In the genomic region with DNA sequence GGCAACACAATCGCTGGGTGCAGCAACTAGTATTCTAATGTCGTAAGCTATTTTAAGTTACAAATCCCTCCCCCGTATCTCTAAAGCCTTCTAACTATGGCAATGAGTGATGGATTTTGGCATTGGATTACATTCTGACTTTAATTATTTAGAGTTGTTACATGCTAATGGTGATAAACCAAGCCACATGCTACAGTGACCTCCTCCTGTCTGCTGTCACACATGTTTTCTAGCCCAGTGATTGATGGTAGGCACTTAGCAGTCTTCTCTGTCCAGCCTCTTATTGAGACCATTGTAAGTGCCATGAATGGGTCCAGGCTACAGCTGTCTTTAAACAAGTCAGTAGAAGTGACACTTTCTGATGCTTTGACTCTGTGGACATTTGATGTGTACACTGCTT, we compare ENCODE assay signal across 25 mouse cellular contexts.
A peak's percentile ranks its signal among the peaks of the same experiment; 100 is the strongest.
DNase-seq lines count a peak whose midpoint lies in the region; ATAC-seq and TF ChIP-seq lines count a peak whose summit lies in the region.
"Had no signal": no experiment of that assay in that cellular context is flagged by ENCODE, and none has a peak within 500 bp of the region (broad histone marks: within the 10 kb centered on the region; RNA-seq: fewer than 3 reads in every experiment).

No protein-coding gene starts in this region.

- no peak for DNase-seq in hindbrain, postnatal 0 days (ENCODE audit: low spot score)
- no peak for DNase-seq in neural tube, embryonic 11.5 days (ENCODE audit: low spot score)
- DNase-seq in mesoderm, embryonic 11.5 days (ENCODE audit: low read depth, low spot score): peak; percentile 48
- no peak for DNase-seq in forebrain, embryonic 11.5 days (ENCODE audit: low spot score)
- no peak for DNase-seq in heart, postnatal 14 days
- DNase-seq: adrenal gland, postnatal 14 days; cerebellum, adult 11 months; cerebellum, adult 9-11 months; gastrocnemius, postnatal 25 days; heart, adult 11 months; heart, postnatal 4 days; kidney, adult 11 months; kidney, postnatal 4 days; thymus, postnatal 14 days had no signal

- H3K27ac ChIP-seq in hindbrain, embryonic 12.5 days: no peak overlapping the region
- H3K27ac ChIP-seq in hindbrain, postnatal 0 days: no peak overlapping the region
- H3K27ac ChIP-seq in neural tube, embryonic 11.5 days (ENCODE audit: low read depth, low read length): no peak overlapping the region
- no peak overlapping the region for H3K27ac ChIP-seq in neural tube, embryonic 15.5 days (replicated peaks)
- no peak overlapping the region for H3K27ac ChIP-seq in forebrain, embryonic 11.5 days (ENCODE audit: low read depth, low read length)
- H3K27ac ChIP-seq: limb, embryonic 13.5 days; lung, embryonic 15.5 days had no signal

- H3K27me3 ChIP-seq in hindbrain, embryonic 12.5 days: no peaks in the 10 kb centered on the region
- no peaks in the 10 kb centered on the region for H3K27me3 ChIP-seq in hindbrain, postnatal 0 days (ENCODE audit: insufficient read depth, low read length)
- H3K27me3 ChIP-seq in neural tube, embryonic 11.5 days (ENCODE audit: control insufficient read depth, insufficient read depth, low read length): no peaks in the 10 kb centered on the region
- no peaks in the 10 kb centered on the region for H3K27me3 ChIP-seq in neural tube, embryonic 15.5 days (replicated peaks)
- no peaks in the 10 kb centered on the region for H3K27me3 ChIP-seq in forebrain, embryonic 11.5 days (ENCODE audit: control insufficient read depth, insufficient read depth, low read length)
- H3K27me3 ChIP-seq: limb, embryonic 13.5 days; lung, embryonic 15.5 days had no signal

- ATAC-seq in hindbrain, embryonic 12.5 days (ENCODE audit: low FRiP score): peak; percentile 71; the same call in 1 of the 2 replicates
- ATAC-seq in hindbrain, postnatal 0 days: no peak
- ATAC-seq in neural tube, embryonic 11.5 days (ENCODE audit: insufficient read depth, low FRiP score, low TSS enrichment): peak; percentile 85
- ATAC-seq in neural tube, embryonic 15.5 days (ENCODE audit: low FRiP score): no peak
- ATAC-seq in forebrain, embryonic 11.5 days (replicated peaks; ENCODE audit: low FRiP score): no peak
- ATAC-seq: CD4-positive, CD25-positive, alpha-beta regulatory T cell, adult 4 months; forebrain, embryonic 14.5 days; inflammation-experienced regulatory T-cells, adult 6 months; midbrain, embryonic 16.5 days had no signal

- intact Hi-C loops in heart, postnatal 14 days (cut with DNase I): no loop called here

- H3K36me3 ChIP-seq in hindbrain, embryonic 12.5 days: no peaks in the 10 kb centered on the region
- no peaks in the 10 kb centered on the region for H3K36me3 ChIP-seq in hindbrain, postnatal 0 days (ENCODE audit: insufficient read depth, low read length)
- no peaks in the 10 kb centered on the region for H3K36me3 ChIP-seq in neural tube, embryonic 11.5 days (ENCODE audit: control insufficient read depth, insufficient read depth, low read length)
- no peaks in the 10 kb centered on the region for H3K36me3 ChIP-seq in neural tube, embryonic 15.5 days
- H3K36me3 ChIP-seq in forebrain, embryonic 11.5 days (ENCODE audit: control insufficient read depth, insufficient read depth, low read length): no peaks in the 10 kb centered on the region
- H3K36me3 ChIP-seq: limb, embryonic 13.5 days; lung, embryonic 15.5 days had no signal

- no peak overlapping the region for H3K4me2 ChIP-seq in hindbrain, embryonic 12.5 days (replicated peaks)
- H3K4me2 ChIP-seq in hindbrain, postnatal 0 days (ENCODE audit: low read depth, low read length): no peak overlapping the region
- no peak overlapping the region for H3K4me2 ChIP-seq in neural tube, embryonic 11.5 days (ENCODE audit: low read depth)
- H3K4me2 ChIP-seq in neural tube, embryonic 15.5 days: no peak overlapping the region
- no peak overlapping the region for H3K4me2 ChIP-seq in forebrain, embryonic 11.5 days (ENCODE audit: low read depth, low read length, severe bottlenecking)
- H3K4me2 ChIP-seq: heart, embryonic 11.5 days; limb, embryonic 13.5 days; liver, embryonic 11.5 days; lung, embryonic 15.5 days; midbrain, embryonic 11.5 days had no signal

- WGBS in hindbrain, embryonic 12.5 days: 57% methylated on average over 3 of the region's 3 CpGs
- WGBS in hindbrain, postnatal 0 days: 57% methylated on average over 3 of the region's 3 CpGs
- 62% methylated on average over 3 of the region's 3 CpGs for WGBS in neural tube, embryonic 11.5 days
- WGBS in neural tube, embryonic 15.5 days: 29% methylated on average over 3 of the region's 3 CpGs
- 83% methylated on average over 3 of the region's 3 CpGs for WGBS in forebrain, embryonic 11.5 days

- H3K4me3 ChIP-seq in hindbrain, embryonic 12.5 days: no peak overlapping the region
- H3K4me3 ChIP-seq in hindbrain, postnatal 0 days (ENCODE audit: low read length): no peak overlapping the region
- H3K4me3 ChIP-seq in neural tube, embryonic 11.5 days (ENCODE audit: low read depth, low read length): no peak overlapping the region
- H3K4me3 ChIP-seq in neural tube, embryonic 15.5 days (replicated peaks): no peak overlapping the region
- H3K4me3 ChIP-seq in forebrain, embryonic 11.5 days (ENCODE audit: low read depth, low read length): no peak overlapping the region
- H3K4me3 ChIP-seq: limb, embryonic 13.5 days; lung, embryonic 15.5 days had no signal

- no peak overlapping the region for H3K9ac ChIP-seq in hindbrain, embryonic 12.5 days
- H3K9ac ChIP-seq in hindbrain, postnatal 0 days (replicated peaks; ENCODE audit: low read length): no peak overlapping the region
- no peak overlapping the region for H3K9ac ChIP-seq in neural tube, embryonic 11.5 days (ENCODE audit: low read length)
- H3K9ac ChIP-seq in neural tube, embryonic 15.5 days (replicated peaks): no peak overlapping the region
- H3K9ac ChIP-seq in forebrain, embryonic 11.5 days (ENCODE audit: low read length): no peak overlapping the region
- H3K9ac ChIP-seq: limb, embryonic 13.5 days; lung, embryonic 15.5 days had no signal

- H3K9me3 ChIP-seq in hindbrain, embryonic 12.5 days (replicated peaks): no peaks in the 10 kb centered on the region; the same call in 1 of the 2 replicates
- H3K9me3 ChIP-seq in hindbrain, postnatal 0 days (ENCODE audit: low read length): no peaks in the 10 kb centered on the region
- no peaks in the 10 kb centered on the region for H3K9me3 ChIP-seq in neural tube, embryonic 11.5 days (ENCODE audit: control insufficient read depth, low read length)
- H3K9me3 ChIP-seq in neural tube, embryonic 15.5 days (replicated peaks): no peaks in the 10 kb centered on the region
- no peaks in the 10 kb centered on the region for H3K9me3 ChIP-seq in forebrain, embryonic 11.5 days (ENCODE audit: control insufficient read depth, low read length)
- H3K9me3 ChIP-seq: limb, embryonic 13.5 days; lung, embryonic 15.5 days had no signal

- TF ChIP-seq CTCF in hindbrain, postnatal 0 days (IDR thresholded peaks at IDR 0.05; ENCODE audit: low read depth): no peak

- no peaks in the 10 kb centered on the region; the same call in 1 of the 2 replicates for H3K4me1 ChIP-seq in hindbrain, embryonic 12.5 days
- H3K4me1 ChIP-seq in hindbrain, postnatal 0 days (ENCODE audit: insufficient read depth, low read length): no peaks in the 10 kb centered on the region
- no peaks in the 10 kb centered on the region for H3K4me1 ChIP-seq in neural tube, embryonic 11.5 days (ENCODE audit: control insufficient read depth, insufficient read depth, low read length)
- H3K4me1 ChIP-seq in neural tube, embryonic 15.5 days: no peaks in the 10 kb centered on the region
- no peaks in the 10 kb centered on the region for H3K4me1 ChIP-seq in forebrain, embryonic 11.5 days (replicated peaks; ENCODE audit: control insufficient read depth, insufficient read depth, low read length)
- H3K4me1 ChIP-seq: limb, embryonic 13.5 days; lung, embryonic 15.5 days had no signal

Comparison
In these comparisons a context has a peak if more than half of its experiments do, and no peak if none do; other contexts are left out.
1. ATAC-seq: peak in hindbrain, embryonic 12.5 days (single experiment) and neural tube, embryonic 11.5 days (single experiment); none in hindbrain, postnatal 0 days (single experiment), neural tube, embryonic 15.5 days (single experiment) and forebrain, embryonic 11.5 days (single experiment).